Comparison of ENCODE assay signal across 8 mouse cellular contexts in the genomic region with DNA sequence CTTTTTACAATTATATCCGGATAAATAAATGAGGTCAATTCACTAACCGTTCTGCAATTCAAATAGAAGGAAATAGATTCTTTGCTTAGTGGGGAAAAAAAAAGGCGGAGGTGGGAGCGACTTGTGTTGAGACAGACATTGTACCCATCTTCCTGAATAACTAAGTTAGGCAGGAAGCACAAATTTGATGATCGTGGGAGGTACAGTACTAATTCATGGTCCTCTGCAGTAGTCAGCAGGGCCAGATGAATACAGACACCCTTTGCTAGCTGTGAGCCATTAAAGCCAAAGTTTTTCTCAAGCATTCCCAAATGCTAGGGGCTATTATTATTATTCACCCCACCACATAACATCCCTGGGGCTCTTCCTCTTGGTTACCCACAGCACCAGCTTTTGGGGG. TPM values are rescaled to one million over a fixed set of nuclear protein-coding genes. Genes with fewer than 3 reads are reported as not detected.
A peak's percentile ranks its signal among the peaks of the same experiment; 100 is the strongest.
DNase-seq lines count a peak whose midpoint lies in the region; ATAC-seq and TF ChIP-seq lines count a peak whose summit lies in the region.

No protein-coding gene starts in this region.

- ATAC-seq in kidney, postnatal 0 days (replicated peaks; ENCODE audit: low FRiP score, low read depth): no peak
- no peak for ATAC-seq in embryonic facial prominence, embryonic 15.5 days (ENCODE audit: insufficient number of reproducible peaks, low FRiP score, low TSS enrichment, low read depth)
- no peak for ATAC-seq in hindbrain, embryonic 16.5 days
- no peak for ATAC-seq in midbrain, postnatal 0 days (ENCODE audit: low FRiP score)

- H3K4me2 ChIP-seq in kidney, postnatal 0 days (ENCODE audit: low read length): peak overlapping the region; percentile 80
- peak overlapping the region; percentile 96 for H3K4me2 ChIP-seq in embryonic facial prominence, embryonic 15.5 days (replicated peaks)
- H3K4me2 ChIP-seq in hindbrain, embryonic 16.5 days (ENCODE audit: low read length): peak overlapping the region; percentile 97
- H3K4me2 ChIP-seq in midbrain, postnatal 0 days (ENCODE audit: low read depth, low read length, poor library complexity, severe bottlenecking): peak overlapping the region; percentile 97

- TF ChIP-seq POLR2A in thymus, adult 2 months (IDR thresholded peaks at IDR 0.05; ENCODE audit: control insufficient read depth, extremely low read depth, insufficient read depth, low read length, poor library complexity): no peak

- no peaks in the 10 kb centered on the region; the same call in 1 of the 2 replicates for H3K4me1 ChIP-seq in kidney, postnatal 0 days (replicated peaks; ENCODE audit: insufficient read depth, low read length)
- H3K4me1 ChIP-seq in embryonic facial prominence, embryonic 15.5 days: peaks cover 7% of the 10 kb centered on the region; the same call in 1 of the 2 replicates
- H3K4me1 ChIP-seq in hindbrain, embryonic 16.5 days (ENCODE audit: control insufficient read depth, insufficient read depth, low read depth, low read length): 0 out of 2 replicates have a peak, but pooled peaks cover 3% of the 10 kb centered on the region
- 0 out of 2 replicates have a peak, but pooled peaks cover 3% of the 10 kb centered on the region for H3K4me1 ChIP-seq in midbrain, postnatal 0 days (ENCODE audit: insufficient read depth, low read length)
- peaks cover 12% of the 10 kb centered on the region for H3K4me1 ChIP-seq in thymus, adult 2 months (replicated peaks; ENCODE audit: control insufficient read depth, insufficient read depth, low read length)

- no peak overlapping the region; the same call in 1 of the 2 replicates for H3K4me3 ChIP-seq in kidney, postnatal 0 days (replicated peaks; ENCODE audit: low read depth, low read length)
- H3K4me3 ChIP-seq in embryonic facial prominence, embryonic 15.5 days (replicated peaks): peak overlapping the region; percentile 61
- H3K4me3 ChIP-seq in hindbrain, embryonic 16.5 days (ENCODE audit: low read length): peak overlapping the region; percentile 74
- peak overlapping the region; percentile 57 for H3K4me3 ChIP-seq in midbrain, postnatal 0 days (ENCODE audit: low read depth, low read length)
- H3K4me3 ChIP-seq in thymus, adult 2 months (ENCODE audit: control insufficient read depth, insufficient read depth, low read length): no peak overlapping the region

- no peaks in the 10 kb centered on the region for H3K9me3 ChIP-seq in kidney, postnatal 0 days (replicated peaks; ENCODE audit: low read length)
- no peaks in the 10 kb centered on the region for H3K9me3 ChIP-seq in embryonic facial prominence, embryonic 15.5 days (replicated peaks)
- H3K9me3 ChIP-seq in hindbrain, embryonic 16.5 days (ENCODE audit: control insufficient read depth, low read length): no peaks in the 10 kb centered on the region
- H3K9me3 ChIP-seq in midbrain, postnatal 0 days (ENCODE audit: low read length): no peaks in the 10 kb centered on the region

- no peaks in the 10 kb centered on the region for H3K36me3 ChIP-seq in kidney, postnatal 0 days (ENCODE audit: insufficient read depth, low read length)
- no peaks in the 10 kb centered on the region for H3K36me3 ChIP-seq in embryonic facial prominence, embryonic 15.5 days
- no peaks in the 10 kb centered on the region for H3K36me3 ChIP-seq in hindbrain, embryonic 16.5 days (ENCODE audit: control insufficient read depth, insufficient read depth, low read length)
- no peaks in the 10 kb centered on the region for H3K36me3 ChIP-seq in midbrain, postnatal 0 days (ENCODE audit: insufficient read depth, low read length)
- H3K36me3 ChIP-seq in thymus, adult 2 months (ENCODE audit: control insufficient read depth, insufficient read depth, low read length): no peaks in the 10 kb centered on the region

- H3K27me3 ChIP-seq in kidney, postnatal 0 days (ENCODE audit: insufficient read depth, low read length): no peaks in the 10 kb centered on the region
- peaks cover 2% of the 10 kb centered on the region; the same call in 1 of the 2 replicates for H3K27me3 ChIP-seq in embryonic facial prominence, embryonic 15.5 days
- no peaks in the 10 kb centered on the region for H3K27me3 ChIP-seq in hindbrain, embryonic 16.5 days (replicated peaks; ENCODE audit: control insufficient read depth, insufficient read depth, low read length)
- no peaks in the 10 kb centered on the region for H3K27me3 ChIP-seq in midbrain, postnatal 0 days (ENCODE audit: insufficient read depth, low read length)
- H3K27me3 ChIP-seq in thymus, adult 2 months (ENCODE audit: control insufficient read depth, insufficient read depth, low read length): peaks cover 12% of the 10 kb centered on the region

- H3K27ac ChIP-seq in kidney, postnatal 0 days: no peak overlapping the region
- no peak overlapping the region for H3K27ac ChIP-seq in embryonic facial prominence, embryonic 15.5 days (replicated peaks)
- peak overlapping the region; percentile 64 for H3K27ac ChIP-seq in hindbrain, embryonic 16.5 days (ENCODE audit: low read depth, low read length)
- peak overlapping the region; percentile 71 for H3K27ac ChIP-seq in midbrain, postnatal 0 days (ENCODE audit: low read depth, low read length)
- H3K27ac ChIP-seq in thymus, adult 2 months (ENCODE audit: control insufficient read depth, insufficient read depth, low read length): no peak overlapping the region

- no peak for TF ChIP-seq CTCF in kidney, postnatal 0 days (IDR thresholded peaks at IDR 0.05; ENCODE audit: low read depth)
- TF ChIP-seq CTCF in midbrain, postnatal 0 days (IDR thresholded peaks at IDR 0.05): no peak
- no peak for TF ChIP-seq CTCF in thymus, adult 2 months (IDR thresholded peaks at IDR 0.05; ENCODE audit: borderline replicate concordance, control insufficient read depth, extremely low read depth, insufficient read depth, low read length, poor library complexity)

- no peak for DNase-seq in kidney, postnatal 0 days (ENCODE audit: low spot score)
- DNase-seq in kidney, adult 9 months: no peak
- DNase-seq in midbrain, postnatal 0 days (ENCODE audit: low spot score): no peak
- no peak for DNase-seq in thymus, adult 2 months
- no peak for DNase-seq in retina, postnatal 1 day
- no peak for DNase-seq in adrenal gland, adult 18-20 months (ENCODE audit: low spot score in 2 of 2)

- H3K9ac ChIP-seq in kidney, postnatal 0 days (ENCODE audit: low read depth, low read length): 0 out of 2 replicates have a peak overlapping the region, but pooled peaks have one; percentile 65
- H3K9ac ChIP-seq in embryonic facial prominence, embryonic 15.5 days: no peak overlapping the region
- peak overlapping the region; percentile 84 for H3K9ac ChIP-seq in hindbrain, embryonic 16.5 days (ENCODE audit: low read depth, low read length)
- H3K9ac ChIP-seq in midbrain, postnatal 0 days (replicated peaks; ENCODE audit: low read length, poor library complexity, severe bottlenecking): 0 out of 2 replicates have a peak overlapping the region, but pooled peaks have one; percentile 77

- WGBS in kidney, postnatal 0 days: 74% methylated on average over 5 of the region's 5 CpGs
- 71% methylated on average over 5 of the region's 5 CpGs for WGBS in embryonic facial prominence, embryonic 15.5 days
- WGBS in hindbrain, embryonic 16.5 days: 77% methylated on average over 5 of the region's 5 CpGs
- 78% methylated on average over 5 of the region's 5 CpGs for WGBS in midbrain, postnatal 0 days
- 94% methylated on average over 5 of the region's 5 CpGs for WGBS in thymus, adult 2 months

RNA-seq across cellular contexts. Expression of a gene that starts 0.6 kb away (rescaled TPM):
- 1.0 and 1.2 TPM in 2 replicates for polyA plus RNA-seq in kidney, postnatal 0 days (2015; fragmentation: Nextera tagmentation; extraction: Ambion mirVana)
- polyA plus RNA-seq in embryonic facial prominence, embryonic 15.5 days (2015; fragmentation: Nextera tagmentation; extraction: Ambion mirVana): 7.7 and 10.2 TPM in 2 replicates
- polyA plus RNA-seq in hindbrain, embryonic 16.5 days (2015; fragmentation: Nextera tagmentation; extraction: Ambion mirVana): 2.4 and 2.8 TPM in 2 replicates
- total RNA-seq in midbrain, postnatal 0 days (2014; rRNA removed): 10.7 and 20.1 TPM in 2 replicates
- 3.7 and 4.0 TPM in 2 replicates for polyA plus RNA-seq in midbrain, postnatal 0 days (2015; fragmentation: Nextera tagmentation; extraction: Ambion mirVana)
- polyA plus RNA-seq in thymus, adult 2 months (2012; rRNA removed): 21.0 and 52.4 TPM in 2 replicates
- total RNA-seq in adrenal gland, adult 18-20 months (2021): 1 to 10 TPM; 2.2 to 4.6 TPM

Comparison
In these comparisons a context has a peak if more than half of its experiments do, and no peak if none do; other contexts are left out.
1. H3K27ac ChIP-seq: peak in hindbrain, embryonic 16.5 days (single experiment) and midbrain, postnatal 0 days (single experiment); none in kidney, postnatal 0 days (single experiment), embryonic facial prominence, embryonic 15.5 days (single experiment) and thymus, adult 2 months (single experiment).
2. H3K4me3 ChIP-seq: peak in embryonic facial prominence, embryonic 15.5 days (single experiment), hindbrain, embryonic 16.5 days (single experiment) and midbrain, postnatal 0 days (single experiment); none in kidney, postnatal 0 days (single experiment) and thymus, adult 2 months (single experiment).
3. Peak in every context shown above with its lines, with median percentiles within 50 percentile points of each other: H3K4me2 ChIP-seq.